Mouse (Mus musculus) bone marrow, adult 2 months (tissue): Measurements from ENCODE around the gene Zfp646. TPM values are rescaled to one million over a fixed set of nuclear protein-coding genes. Genes with fewer than 3 reads are reported as not detected.

ENCODE experiments used
- H3K27ac ChIP-seq: fragments of 200-500 bp; 2 replicates; pipeline ENCODE4 v1.5.1; 2012; ENCODE audit warnings: low read depth, mild to moderate bottlenecking, control low read depth, inconsistent platforms, low read length; ENCODE audit not compliant: control insufficient read depth, poor library complexity, insufficient read depth
- H3K4me1 ChIP-seq: fragments of 200-500 bp; 2 replicates; pipeline ENCODE4 v1.6.1; 2011; ENCODE audit warnings: low read length; ENCODE audit not compliant: control insufficient read depth, insufficient read depth
- H3K4me3 ChIP-seq: fragments of 200-500 bp; replicated peaks from 2 replicates; pipeline ENCODE3; 2011; ENCODE audit warnings: mild to moderate bottlenecking, low read depth, low read length, control low read depth; ENCODE audit not compliant: control insufficient read depth
- CTCF ChIP-seq: fragments of 200-500 bp; IDR thresholded peaks from 2 replicates; pipeline ENCODE4 v1.5.1; 2011; ENCODE audit warnings: low read length, control low read depth; ENCODE audit not compliant: control insufficient read depth, insufficient read depth
- POLR2A ChIP-seq: fragments of 200-500 bp; IDR thresholded peaks from 2 replicates; pipeline ENCODE4 v1.6.1; 2011; ENCODE audit warnings: low read depth, mild to moderate bottlenecking, control low read depth, low read length, borderline replicate concordance; ENCODE audit not compliant: control insufficient read depth
- WGBS: fragments of 180-500 bp; shearing (Covaris S2); methylation state at CpG from one replicate; pipeline ENCODE4 v1.1.7; 2018; 5-methylcytosine and 5-hydroxymethylcytosine counted together
- polyA plus RNA-seq: library from polyadenylated mRNA; stranded (reverse); fragments of >200 nt; gene quantifications from 2 replicates; pipeline ENCODE4 v1.2.4, GENCODE M21; 2011; ENCODE audit warnings: low replicate concordance; ENCODE audit not compliant: missing spikeins, insufficient read depth, insufficient read length

Gene Zfp646
- polyA plus RNA-seq, 1 experiment, result 24.7 TPM

- Histone ChIP-seq H3K27ac (peak overlapping the region; percentile 96; the same call in 1 of the 2 replicates), H3K4me3 (no peak overlapping the region), H3K4me1 (peaks cover 3% of the 10 kb centered on the region)
- WGBS, result 45% methylated on average over 8 of the region's 8 CpGs
- TF ChIP-seq CTCF (peak; percentile 47; the same call in 1 of the 2 replicates), POLR2A (no peak)
Observed at GRCm38 (mm10) chr7:127921516-127921915, 45.5 kb downstream of the Zfp646 start.

- no peak for TF ChIP-seq CTCF
- TF ChIP-seq POLR2A, result no peak
- Histone ChIP-seq H3K4me3 (no peak overlapping the region), H3K4me1 (peaks cover 3% of the 10 kb centered on the region), H3K27ac (peak overlapping the region; percentile 96)
- WGBS, result 20% methylated on average over 6 of the region's 6 CpGs
Observed at GRCm38 (mm10) chr7:127922451-127923275, 46.6 kb downstream of the Zfp646 start.

- no peak for TF ChIP-seq POLR2A
- no peak for TF ChIP-seq CTCF
- Histone ChIP-seq H3K4me3 (no peak overlapping the region), H3K27ac (peak overlapping the region; percentile 43; the same call in 1 of the 2 replicates), H3K4me1 (peaks cover 3% of the 10 kb centered on the region)
- WGBS, result 89% methylated on average over 5 of the region's 5 CpGs
Observed at GRCm38 (mm10) chr7:127923714-127924113, 47.7 kb downstream of the Zfp646 start.

GRCm38 (mm10) chr7:127925252-127925651, 49.2 kb downstream of the Zfp646 start:
- no peak overlapping the region for H3K27ac ChIP-seq
- no peak for TF ChIP-seq CTCF
- TF ChIP-seq POLR2A, result no peak
- peaks cover 3% of the 10 kb centered on the region for H3K4me1 ChIP-seq
- H3K4me3 ChIP-seq, result no peak overlapping the region
- WGBS, result 88% methylated on average over 5 of the region's 5 CpGs

- H3K4me1 ChIP-seq, result peaks cover 3% of the 10 kb centered on the region
- TF ChIP-seq POLR2A (no peak), CTCF (no peak)
- no peak overlapping the region for H3K4me3 ChIP-seq
- no peak overlapping the region for H3K27ac ChIP-seq
- WGBS, result 87% methylated on average over 8 of the region's 8 CpGs
Observed at GRCm38 (mm10) chr7:127926066-127926465, 50.0 kb downstream of the Zfp646 start.

GRCm38 (mm10) chr7:127926846-127927245, 50.8 kb downstream of the Zfp646 start:
- Histone ChIP-seq H3K27ac (no peak overlapping the region), H3K4me3 (no peak overlapping the region), H3K4me1 (peaks cover 3% of the 10 kb centered on the region)
- no peak for TF ChIP-seq CTCF
- no peak for TF ChIP-seq POLR2A
- 88% methylated on average over 11 of the region's 11 CpGs for WGBS

- 92% methylated on average over 11 of the region's 11 CpGs for WGBS
- TF ChIP-seq CTCF (no peak), POLR2A (no peak)
- Histone ChIP-seq H3K27ac (no peak overlapping the region), H3K4me1 (no peaks in the 10 kb centered on the region; the same call in 1 of the 2 replicates), H3K4me3 (no peak overlapping the region)
Observed at GRCm38 (mm10) chr7:127927726-127928125, 51.7 kb downstream of the Zfp646 start.

GRCm38 (mm10) chr7:127928596-127928995, 52.6 kb downstream of the Zfp646 start:
- Histone ChIP-seq H3K4me3 (no peak overlapping the region), H3K4me1 (no peaks in the 10 kb centered on the region), H3K27ac (no peak overlapping the region)
- no peak for TF ChIP-seq POLR2A
- TF ChIP-seq CTCF, result no peak
- 84% methylated on average over 5 of the region's 5 CpGs for WGBS
